Mouse (Mus musculus): ENCODE measurements at regions not wholly inside any gene's neighbourhood (a gene's known extent, or its start where the extent isn't known, plus 50 kb on each side); places are given as distances from the start of the nearest gene placed in this dataset.

DNA sequence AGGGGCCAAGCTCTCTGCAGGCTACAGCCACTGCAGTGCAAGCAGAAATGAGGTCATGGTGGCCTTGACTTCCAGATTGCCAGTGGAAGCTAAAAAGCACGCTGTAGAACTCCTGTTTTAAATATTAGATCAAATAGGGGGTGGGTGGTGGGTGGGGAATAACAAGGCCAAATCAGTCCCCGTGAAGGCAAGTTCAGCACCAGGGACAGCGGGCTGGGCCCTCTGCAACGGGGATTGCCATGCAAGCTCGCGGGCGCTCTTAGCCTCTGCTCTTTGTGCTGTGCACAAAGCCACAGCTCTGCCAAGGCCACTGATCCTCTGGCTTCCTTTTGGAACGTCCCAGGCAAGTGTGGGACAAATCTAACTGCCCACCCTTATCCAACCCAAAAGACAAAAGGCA lies 623.1 kb downstream of the Vrk1 start:
- Histone ChIP-seq H3K4me1 (ENCODE audit: control insufficient read depth, insufficient read depth, low read length) (no peaks in the 10 kb centered on the region), H3K27ac (ENCODE audit: control insufficient read depth, insufficient read depth, low read depth, low read length) (no peak overlapping the region), H3K4me3 (ENCODE audit: control insufficient read depth, low read depth, low read length) (no peak overlapping the region), H3K27me3 (ENCODE audit: control insufficient read depth, insufficient read depth, low read length) (no peaks in the 10 kb centered on the region), H3K36me3 (ENCODE audit: control insufficient read depth, insufficient read depth, low read length) (no peaks in the 10 kb centered on the region)
- TF ChIP-seq CTCF (IDR thresholded peaks at IDR 0.05; ENCODE audit: control insufficient read depth, insufficient read depth, insufficient replicate concordance, low read depth, low read length), result no peak
- TF ChIP-seq POLR2A (IDR thresholded peaks at IDR 0.05; ENCODE audit: control insufficient read depth, low read depth, low read length), result no peak

- H3K36me3 ChIP-seq (ENCODE audit: control insufficient read depth, insufficient read depth, low read length), result no peaks in the 10 kb centered on the region
- H3K4me3 ChIP-seq (ENCODE audit: control insufficient read depth, low read depth, low read length), result no peak overlapping the region
- H3K4me1 ChIP-seq (ENCODE audit: control insufficient read depth, insufficient read depth, low read length), result no peaks in the 10 kb centered on the region
- no peaks in the 10 kb centered on the region for H3K27me3 ChIP-seq (ENCODE audit: control insufficient read depth, insufficient read depth, low read length)
- TF ChIP-seq CTCF (IDR thresholded peaks at IDR 0.05; ENCODE audit: control insufficient read depth, insufficient read depth, insufficient replicate concordance, low read depth, low read length), result no peak
- TF ChIP-seq POLR2A (IDR thresholded peaks at IDR 0.05; ENCODE audit: control insufficient read depth, low read depth, low read length), result no peak
- H3K27ac ChIP-seq (ENCODE audit: control insufficient read depth, insufficient read depth, low read depth, low read length), result no peak overlapping the region
Measured at GRCm38 (mm10) chr12:106658317-106658716, 648.3 kb downstream of the Vrk1 start.

- Histone ChIP-seq H3K4me3 (ENCODE audit: control insufficient read depth, low read depth, low read length) (no peak overlapping the region), H3K4me1 (ENCODE audit: control insufficient read depth, insufficient read depth, low read length) (no peaks in the 10 kb centered on the region), H3K27me3 (ENCODE audit: control insufficient read depth, insufficient read depth, low read length) (no peaks in the 10 kb centered on the region), H3K27ac (ENCODE audit: control insufficient read depth, insufficient read depth, low read depth, low read length) (no peak overlapping the region), H3K36me3 (ENCODE audit: control insufficient read depth, insufficient read depth, low read length) (no peaks in the 10 kb centered on the region)
- TF ChIP-seq CTCF (IDR thresholded peaks at IDR 0.05; ENCODE audit: control insufficient read depth, insufficient read depth, insufficient replicate concordance, low read depth, low read length) (no peak), POLR2A (IDR thresholded peaks at IDR 0.05; ENCODE audit: control insufficient read depth, low read depth, low read length) (no peak)
Measured at GRCm38 (mm10) chr12:106673232-106673766, 663.3 kb downstream of the Vrk1 start.

DNA sequence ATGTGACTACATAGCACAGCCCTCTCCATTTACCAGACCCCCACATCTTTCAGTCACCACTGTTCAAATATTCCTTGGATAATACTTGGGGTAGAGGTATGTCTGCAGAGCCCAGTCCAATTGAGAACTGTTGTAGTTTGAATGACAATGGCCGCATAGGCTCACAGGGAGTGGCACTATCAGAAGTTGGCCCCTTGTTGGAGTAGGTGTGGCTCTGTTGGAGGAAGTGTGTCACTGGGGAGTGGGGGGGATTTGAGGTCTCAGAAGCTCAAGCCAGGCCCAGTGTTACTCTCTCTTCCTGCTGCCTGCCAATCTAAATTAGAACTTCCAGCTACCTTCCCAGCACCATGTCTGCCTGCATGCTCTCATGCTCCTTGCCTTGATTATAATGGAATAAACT lies 664.7 kb downstream of the Vrk1 start:
- H3K36me3 ChIP-seq (ENCODE audit: control insufficient read depth, insufficient read depth, low read length), result no peaks in the 10 kb centered on the region
- H3K4me1 ChIP-seq (ENCODE audit: control insufficient read depth, insufficient read depth, low read length), result no peaks in the 10 kb centered on the region

DNA sequence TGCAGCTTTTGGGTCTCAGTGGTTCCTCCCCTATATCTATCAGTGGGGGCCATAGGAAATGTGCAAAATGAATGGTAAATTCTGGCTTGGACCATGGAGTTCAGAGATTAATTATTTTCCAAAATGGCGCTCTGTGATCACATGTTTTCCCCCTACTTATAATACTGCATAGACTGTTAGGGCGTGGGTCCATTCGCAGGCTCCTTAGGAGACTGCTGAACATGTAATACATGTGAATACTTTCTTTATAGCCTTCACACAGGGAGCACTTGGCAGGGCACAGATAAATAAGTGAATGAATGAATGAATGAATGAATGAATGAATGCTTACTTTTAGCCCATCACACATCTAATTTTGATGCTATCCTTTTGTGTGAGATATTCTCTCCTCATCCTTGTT lies 666.1 kb downstream of the Vrk1 start:
- Histone ChIP-seq H3K27me3 (ENCODE audit: control insufficient read depth, insufficient read depth, low read length) (no peaks in the 10 kb centered on the region), H3K4me3 (ENCODE audit: control insufficient read depth, low read depth, low read length) (no peak overlapping the region), H3K36me3 (ENCODE audit: control insufficient read depth, insufficient read depth, low read length) (no peaks in the 10 kb centered on the region), H3K4me1 (ENCODE audit: control insufficient read depth, insufficient read depth, low read length) (no peaks in the 10 kb centered on the region), H3K27ac (ENCODE audit: control insufficient read depth, insufficient read depth, low read depth, low read length) (no peak overlapping the region)
- TF ChIP-seq POLR2A (IDR thresholded peaks at IDR 0.05; ENCODE audit: control insufficient read depth, low read depth, low read length) (no peak), CTCF (IDR thresholded peaks at IDR 0.05; ENCODE audit: control insufficient read depth, insufficient read depth, insufficient replicate concordance, low read depth, low read length) (no peak)

More for the DNA sequence above, 664.7 kb downstream of the Vrk1 start:
- Histone ChIP-seq H3K27me3 (ENCODE audit: control insufficient read depth, insufficient read depth, low read length) (no peaks in the 10 kb centered on the region), H3K27ac (ENCODE audit: control insufficient read depth, insufficient read depth, low read depth, low read length) (no peak overlapping the region), H3K4me3 (ENCODE audit: control insufficient read depth, low read depth, low read length) (no peak overlapping the region)
- TF ChIP-seq CTCF (IDR thresholded peaks at IDR 0.05; ENCODE audit: control insufficient read depth, insufficient read depth, insufficient replicate concordance, low read depth, low read length), result no peak
- TF ChIP-seq POLR2A (IDR thresholded peaks at IDR 0.05; ENCODE audit: control insufficient read depth, low read depth, low read length), result no peak

DNA sequence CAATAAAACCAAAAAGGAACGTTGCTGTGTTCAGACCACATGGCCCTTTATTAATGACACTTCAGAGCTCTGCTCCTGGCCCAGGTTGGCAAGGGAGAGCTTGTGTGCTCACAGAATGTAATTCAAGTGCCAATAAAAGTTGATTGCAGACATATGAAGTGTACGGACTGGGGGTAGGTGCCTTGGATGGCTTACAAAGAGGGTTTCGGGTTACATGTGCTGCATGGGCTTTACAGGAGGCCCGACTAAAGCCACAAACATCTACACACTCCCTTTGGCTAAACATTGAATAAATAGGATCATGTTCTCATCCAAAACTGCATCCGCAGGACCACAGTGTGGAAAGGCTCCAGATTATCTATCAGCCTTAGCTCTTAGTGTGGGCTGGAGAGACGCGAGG lies 666.5 kb downstream of the Vrk1 start:
- Histone ChIP-seq H3K4me3 (ENCODE audit: control insufficient read depth, low read depth, low read length) (no peak overlapping the region), H3K27me3 (ENCODE audit: control insufficient read depth, insufficient read depth, low read length) (no peaks in the 10 kb centered on the region), H3K36me3 (ENCODE audit: control insufficient read depth, insufficient read depth, low read length) (no peaks in the 10 kb centered on the region), H3K4me1 (ENCODE audit: control insufficient read depth, insufficient read depth, low read length) (0 out of 2 replicates have a peak, but pooled peaks cover 2% of the 10 kb centered on the region), H3K27ac (ENCODE audit: control insufficient read depth, insufficient read depth, low read depth, low read length) (no peak overlapping the region)
- TF ChIP-seq POLR2A (IDR thresholded peaks at IDR 0.05; ENCODE audit: control insufficient read depth, low read depth, low read length) (no peak), CTCF (IDR thresholded peaks at IDR 0.05; ENCODE audit: control insufficient read depth, insufficient read depth, insufficient replicate concordance, low read depth, low read length) (no peak)

DNA sequence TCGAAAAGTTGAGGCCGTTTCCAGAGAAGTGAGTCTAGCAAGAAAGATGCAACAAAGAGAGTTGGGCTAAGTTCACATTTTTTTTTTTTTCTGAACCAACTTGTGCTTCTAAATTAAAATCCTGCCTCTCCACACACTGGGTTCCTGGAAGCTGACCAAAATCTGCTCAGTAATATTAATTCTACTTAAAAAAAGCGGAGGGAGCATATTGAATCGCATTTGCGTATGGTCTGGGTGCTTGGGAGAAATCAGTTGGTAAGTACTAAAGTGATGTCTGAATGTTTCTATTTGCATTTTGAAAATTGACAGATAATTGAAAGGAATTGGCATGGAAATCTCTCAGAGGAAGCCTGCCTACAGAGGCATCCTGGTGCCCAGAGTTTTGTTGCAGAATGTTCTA lies 676.0 kb downstream of the Vrk1 start:
- no peaks in the 10 kb centered on the region for H3K27me3 ChIP-seq (ENCODE audit: control insufficient read depth, insufficient read depth, low read length)
- peaks cover 5% of the 10 kb centered on the region; the same call in 1 of the 2 replicates for H3K4me1 ChIP-seq (ENCODE audit: control insufficient read depth, insufficient read depth, low read length)
- no peak overlapping the region for H3K4me3 ChIP-seq (ENCODE audit: control insufficient read depth, low read depth, low read length)
- TF ChIP-seq POLR2A (IDR thresholded peaks at IDR 0.05; ENCODE audit: control insufficient read depth, low read depth, low read length) (no peak), CTCF (IDR thresholded peaks at IDR 0.05; ENCODE audit: control insufficient read depth, insufficient read depth, insufficient replicate concordance, low read depth, low read length) (no peak)
- no peaks in the 10 kb centered on the region for H3K36me3 ChIP-seq (ENCODE audit: control insufficient read depth, insufficient read depth, low read length)
- no peak overlapping the region for H3K27ac ChIP-seq (ENCODE audit: control insufficient read depth, insufficient read depth, low read depth, low read length)

DNA sequence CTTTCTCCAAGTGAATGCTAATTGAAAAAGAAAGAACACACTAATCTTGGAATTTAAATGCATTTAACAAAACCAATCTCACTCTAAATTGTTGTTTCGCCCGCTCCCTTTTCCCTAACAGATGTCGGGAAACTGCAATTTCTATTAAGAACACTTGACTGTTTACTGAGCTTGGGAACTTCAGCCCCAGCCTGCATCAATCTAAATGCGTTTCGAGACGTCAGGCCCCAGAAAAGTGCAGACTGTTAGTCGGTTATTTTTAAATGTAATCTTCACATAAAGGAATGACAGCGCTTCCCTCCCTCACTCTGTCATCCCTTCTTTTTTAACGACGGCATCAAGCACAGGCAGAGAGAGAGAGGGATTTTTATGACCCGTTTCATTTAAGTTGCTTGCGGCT lies 677.7 kb downstream of the Vrk1 start:
- TF ChIP-seq CTCF (IDR thresholded peaks at IDR 0.05; ENCODE audit: control insufficient read depth, insufficient read depth, insufficient replicate concordance, low read depth, low read length) (no peak), POLR2A (IDR thresholded peaks at IDR 0.05; ENCODE audit: control insufficient read depth, low read depth, low read length) (no peak)
- no peaks in the 10 kb centered on the region for H3K4me1 ChIP-seq (ENCODE audit: control insufficient read depth, insufficient read depth, low read length)
- no peak overlapping the region for H3K27ac ChIP-seq (ENCODE audit: control insufficient read depth, insufficient read depth, low read depth, low read length)
- H3K4me3 ChIP-seq (ENCODE audit: control insufficient read depth, low read depth, low read length), result no peak overlapping the region
- no peaks in the 10 kb centered on the region for H3K27me3 ChIP-seq (ENCODE audit: control insufficient read depth, insufficient read depth, low read length)
- H3K36me3 ChIP-seq (ENCODE audit: control insufficient read depth, insufficient read depth, low read length), result no peaks in the 10 kb centered on the region

Measured in testis, adult 2 months (tissue).